Mouse (Mus musculus) CH12.LX (cell line): ENCODE results near the gene Mecr.

Source experiments
- E2F4 ChIP-seq: IDR thresholded peaks from 2 replicates; pipeline ENCODE4 v1.6.1; 2011; ENCODE audit warnings: low read depth, low read length, improper control_type of control experiment; ENCODE audit not compliant: insufficient replicate concordance
- EP300 ChIP-seq: IDR thresholded peaks from 2 replicates; pipeline ENCODE4 v1.6.1; 2011; ENCODE audit warnings: low read length, improper control_type of control experiment
- GABPA ChIP-seq: IDR thresholded peaks from 2 replicates; pipeline ENCODE4 v1.6.1; 2012; ENCODE audit warnings: low read depth, low read length, improper control_type of control experiment, inconsistent platforms; ENCODE audit not compliant: insufficient replicate concordance
- MXI1 ChIP-seq: IDR thresholded peaks from 2 replicates; pipeline ENCODE4 v1.6.1; 2011; ENCODE audit warnings: mild to moderate bottlenecking, low read depth, low read length, improper control_type of control experiment

DNA sequence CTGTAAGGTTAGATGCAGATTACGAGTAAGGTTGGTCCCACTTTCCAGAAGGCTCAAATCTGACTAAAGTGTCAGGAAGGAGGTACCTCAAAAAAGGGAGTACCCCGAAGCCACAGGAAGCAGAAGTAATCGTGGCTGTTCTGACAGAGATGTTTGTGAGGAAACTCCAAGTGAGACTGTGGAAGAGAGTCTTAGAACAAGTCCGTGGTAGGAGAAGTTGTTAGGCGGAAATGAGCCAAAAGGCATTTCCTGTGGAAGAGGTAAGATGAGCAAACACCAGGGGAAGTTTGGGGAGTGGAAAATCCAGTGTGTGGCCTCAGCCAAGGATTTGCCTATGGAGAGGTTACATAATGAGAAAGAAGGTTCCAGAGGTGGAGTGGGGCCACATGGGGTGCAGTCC lies 11.7 kb downstream of the Mecr start:
- TF ChIP-seq GABPA, result no peak
- no peak for TF ChIP-seq MXI1
- TF ChIP-seq EP300, result no peak
- no peak for TF ChIP-seq E2F4
